Mouse (Mus musculus): ENCODE data around the gene Pdlim7. TPM values are rescaled to one million over a fixed set of nuclear protein-coding genes. Genes with fewer than 3 reads are reported as not detected.
A peak's percentile ranks its signal among the peaks of the same experiment; 100 is the strongest.

Pdlim7 gene
- polyA plus RNA-seq, 1 experiment from 2014 or later = 209 TPM

GRCm38 (mm10) chr13:55535191-55535590, 21.7 kb upstream of the Pdlim7 start:
- peaks cover 83% of the 10 kb centered on the region for H3K36me3 ChIP-seq (replicated peaks)
- no peaks in the 10 kb centered on the region for H3K27me3 ChIP-seq (replicated peaks; ENCODE audit: low read depth, poor library complexity, severe bottlenecking)
- no peak for DNase-seq (ENCODE audit: low spot score)
- WGBS = 93% methylated on average over 15 of the region's 15 CpGs
- no peak overlapping the region for H3K27ac ChIP-seq (replicated peaks)
- H3K4me1 ChIP-seq = peaks cover 17% of the 10 kb centered on the region
- H3K9me3 ChIP-seq = no peaks in the 10 kb centered on the region
- H3K4me3 ChIP-seq = peak overlapping the region; percentile 92

GRCm38 (mm10) chr13:55529198-55529915, 15.9 kb upstream of the Pdlim7 start, which contains the start of gene Dok3:
Dok3 (minus strand) TSS chr13:55529296.
- Histone ChIP-seq H3K4me1 (no peaks in the 10 kb centered on the region), H3K4me3 (0 out of 2 replicates have a peak within 1 kb of the TSS, but pooled peaks have one; percentile 5), H3K27ac (replicated peaks) (no peak within 1 kb of the TSS), H3K36me3 (replicated peaks) (peaks cover 62% of the 10 kb centered on the region), H3K27me3 (replicated peaks; ENCODE audit: low read depth, poor library complexity, severe bottlenecking) (no peaks in the 10 kb centered on the region), H3K9me3 (no peaks in the 10 kb centered on the region)
- 83% methylated on average over 8 of the region's 8 CpGs for WGBS
- no peak for DNase-seq (ENCODE audit: low spot score)

- Histone ChIP-seq H3K4me1 (peaks cover 12% of the 10 kb centered on the region), H3K27ac (replicated peaks) (no peak overlapping the region), H3K36me3 (replicated peaks) (peaks cover 58% of the 10 kb centered on the region), H3K9me3 (no peaks in the 10 kb centered on the region), H3K27me3 (replicated peaks; ENCODE audit: low read depth, poor library complexity, severe bottlenecking) (no peaks in the 10 kb centered on the region), H3K4me3 (no peak overlapping the region)
- no peak for DNase-seq (ENCODE audit: low spot score)
- 83% methylated on average over 18 of the region's 18 CpGs for WGBS
Observed at GRCm38 (mm10) chr13:55527834-55528772, 14.6 kb upstream of the Pdlim7 start.

- Histone ChIP-seq H3K9me3 (no peaks in the 10 kb centered on the region), H3K4me1 (peaks cover 19% of the 10 kb centered on the region), H3K27me3 (replicated peaks; ENCODE audit: low read depth, poor library complexity, severe bottlenecking) (no peaks in the 10 kb centered on the region), H3K4me3 (no peak overlapping the region), H3K27ac (replicated peaks) (no peak overlapping the region), H3K36me3 (replicated peaks) (peaks cover 55% of the 10 kb centered on the region)
- 92% methylated on average over 16 of the region's 16 CpGs for WGBS
- no peak for DNase-seq (ENCODE audit: low spot score)
Observed at GRCm38 (mm10) chr13:55527212-55527611, 13.7 kb upstream of the Pdlim7 start.

GRCm38 (mm10) chr13:55525733-55526553, 12.5 kb upstream of the Pdlim7 start:
- no peak for DNase-seq (ENCODE audit: low spot score)
- Histone ChIP-seq H3K36me3 (replicated peaks) (peaks cover 42% of the 10 kb centered on the region), H3K4me3 (no peak overlapping the region), H3K9me3 (no peaks in the 10 kb centered on the region), H3K27me3 (replicated peaks; ENCODE audit: low read depth, poor library complexity, severe bottlenecking) (no peaks in the 10 kb centered on the region), H3K4me1 (peaks cover 19% of the 10 kb centered on the region), H3K27ac (replicated peaks) (no peak overlapping the region)
- 83% methylated on average over 16 of the region's 16 CpGs for WGBS

- Histone ChIP-seq H3K4me1 (peaks cover 19% of the 10 kb centered on the region), H3K9me3 (no peaks in the 10 kb centered on the region), H3K27ac (replicated peaks) (peak overlapping the region; percentile 81), H3K27me3 (replicated peaks; ENCODE audit: low read depth, poor library complexity, severe bottlenecking) (no peaks in the 10 kb centered on the region), H3K4me3 (0 out of 2 replicates have a peak overlapping the region, but pooled peaks have one; percentile 27), H3K36me3 (replicated peaks) (peaks cover 24% of the 10 kb centered on the region)
- 85% methylated on average over 23 of the region's 23 CpGs for WGBS
- no peak for DNase-seq (ENCODE audit: low spot score)
Observed at GRCm38 (mm10) chr13:55523951-55524600, 10.6 kb upstream of the Pdlim7 start.

- H3K4me1 ChIP-seq = peaks cover 19% of the 10 kb centered on the region
- peak overlapping the region; percentile 27; the same call in 1 of the 2 replicates for H3K4me3 ChIP-seq
- H3K36me3 ChIP-seq (replicated peaks) = peaks cover 21% of the 10 kb centered on the region
- H3K9me3 ChIP-seq = no peaks in the 10 kb centered on the region
- no peaks in the 10 kb centered on the region for H3K27me3 ChIP-seq (replicated peaks; ENCODE audit: low read depth, poor library complexity, severe bottlenecking)
- WGBS = 33% methylated on average over 17 of the region's 17 CpGs
- DNase-seq (ENCODE audit: low spot score) = peak; percentile 60
- H3K27ac ChIP-seq (replicated peaks) = peak overlapping the region; percentile 81
Observed at GRCm38 (mm10) chr13:55523278-55523677, 9.8 kb upstream of the Pdlim7 start.

- no peaks in the 10 kb centered on the region for H3K27me3 ChIP-seq (replicated peaks; ENCODE audit: low read depth, poor library complexity, severe bottlenecking)
- peaks cover 21% of the 10 kb centered on the region for H3K36me3 ChIP-seq (replicated peaks)
- no peak overlapping the region for H3K4me3 ChIP-seq
- peak overlapping the region; percentile 81 for H3K27ac ChIP-seq (replicated peaks)
- peak; percentile 27 for DNase-seq (ENCODE audit: low spot score)
- H3K4me1 ChIP-seq = peaks cover 19% of the 10 kb centered on the region
- 66% methylated on average over 8 of the region's 8 CpGs for WGBS
- no peaks in the 10 kb centered on the region for H3K9me3 ChIP-seq
Observed at GRCm38 (mm10) chr13:55522730-55523129, 9.3 kb upstream of the Pdlim7 start.

- Histone ChIP-seq H3K9me3 (no peaks in the 10 kb centered on the region), H3K4me1 (peaks cover 21% of the 10 kb centered on the region), H3K27me3 (replicated peaks; ENCODE audit: low read depth, poor library complexity, severe bottlenecking) (peaks cover 10% of the 10 kb centered on the region; the same call in 1 of the 2 replicates), H3K36me3 (replicated peaks) (peaks cover 15% of the 10 kb centered on the region), H3K27ac (replicated peaks) (no peak overlapping the region), H3K4me3 (no peak overlapping the region)
- no peak for DNase-seq (ENCODE audit: low spot score)
- WGBS = 77% methylated on average over 4 of the region's 4 CpGs
Observed at GRCm38 (mm10) chr13:55519606-55520005, 6.1 kb upstream of the Pdlim7 start.

- DNase-seq (ENCODE audit: low spot score) = peak; percentile 91
- Histone ChIP-seq H3K27me3 (replicated peaks; ENCODE audit: low read depth, poor library complexity, severe bottlenecking) (peaks cover 15% of the 10 kb centered on the region; the same call in 1 of the 2 replicates), H3K27ac (replicated peaks) (no peak overlapping the region), H3K4me3 (no peak overlapping the region), H3K4me1 (peaks cover 24% of the 10 kb centered on the region), H3K9me3 (no peaks in the 10 kb centered on the region), H3K36me3 (replicated peaks) (no peaks in the 10 kb centered on the region; the same call in 1 of the 2 replicates)
- WGBS = 6% methylated on average over 5 of the region's 5 CpGs
Observed at GRCm38 (mm10) chr13:55516955-55517354, 3.5 kb upstream of the Pdlim7 start.

- Histone ChIP-seq H3K27me3 (replicated peaks; ENCODE audit: low read depth, poor library complexity, severe bottlenecking) (peaks cover 15% of the 10 kb centered on the region; the same call in 1 of the 2 replicates), H3K4me1 (peaks cover 51% of the 10 kb centered on the region), H3K27ac (replicated peaks) (no peak overlapping the region; the same call in 1 of the 2 replicates), H3K4me3 (peak overlapping the region; percentile 93), H3K9me3 (no peaks in the 10 kb centered on the region), H3K36me3 (replicated peaks) (peaks cover 29% of the 10 kb centered on the region)
- 36% methylated on average over 9 of the region's 9 CpGs for WGBS
- no peak for DNase-seq (ENCODE audit: low spot score)
Observed at GRCm38 (mm10) chr13:55513828-55514227, 352 bp upstream of the Pdlim7 start.
